Mouse (Mus musculus): ENCODE data around the gene Kiz. TPM values are rescaled to one million over a fixed set of nuclear protein-coding genes. Genes with fewer than 3 reads are reported as not detected.
A peak's percentile ranks its signal among the peaks of the same experiment; 100 is the strongest.

The Kiz gene
- polyA plus RNA-seq, 1 experiment from 2014 or later = 27.6 TPM

- Histone ChIP-seq H3K9me3 (replicated peaks) (no peaks in the 10 kb centered on the region), H3K4me3 (peak overlapping the region; percentile 24), H3K4me2 (replicated peaks) (peak overlapping the region; percentile 50), H3K27ac (peak overlapping the region; percentile 67), H3K27me3 (peaks cover 79% of the 10 kb centered on the region), H3K9ac (peak overlapping the region; percentile 49; the same call in 1 of the 2 replicates), H3K36me3 (no peaks in the 10 kb centered on the region), H3K4me1 (peaks cover 35% of the 10 kb centered on the region)
- ATAC-seq (ENCODE audit: low FRiP score) = 0 out of 2 replicates have a peak, but pooled peaks have one; percentile 25
- WGBS = 1% methylated on average over 20 of the region's 20 CpGs
These were observed 20.2 kb upstream of the Kiz start for GRCm38 (mm10) chr2:146835241-146835990.

GRCm38 (mm10) chr2:146836246-146836645 is 19.4 kb upstream of the Kiz start:
- Histone ChIP-seq H3K9me3 (replicated peaks) (no peaks in the 10 kb centered on the region), H3K27ac (peak overlapping the region; percentile 23; the same call in 1 of the 2 replicates), H3K4me1 (peaks cover 35% of the 10 kb centered on the region), H3K4me2 (replicated peaks) (peak overlapping the region; percentile 50), H3K36me3 (no peaks in the 10 kb centered on the region), H3K4me3 (peak overlapping the region; percentile 10), H3K9ac (no peak overlapping the region), H3K27me3 (peaks cover 82% of the 10 kb centered on the region)
- ATAC-seq (ENCODE audit: low FRiP score) = no peak
- WGBS = 1% methylated on average over 13 of the region's 13 CpGs

GRCm38 (mm10) chr2:146836871-146837550 is 18.7 kb upstream of the Kiz start:
- H3K36me3 ChIP-seq = no peaks in the 10 kb centered on the region
- no peak for ATAC-seq (ENCODE audit: low FRiP score)
- H3K27me3 ChIP-seq = peaks cover 87% of the 10 kb centered on the region
- 0 out of 2 replicates have a peak overlapping the region, but pooled peaks have one; percentile 2 for H3K4me3 ChIP-seq
- H3K4me2 ChIP-seq (replicated peaks) = peak overlapping the region; percentile 50
- 4% methylated on average over 17 of the region's 17 CpGs for WGBS
- no peak overlapping the region for H3K27ac ChIP-seq
- H3K4me1 ChIP-seq = peaks cover 35% of the 10 kb centered on the region
- no peaks in the 10 kb centered on the region for H3K9me3 ChIP-seq (replicated peaks)
- no peak overlapping the region for H3K9ac ChIP-seq

- ATAC-seq (ENCODE audit: low FRiP score) = no peak
- peak overlapping the region; percentile 50 for H3K4me2 ChIP-seq (replicated peaks)
- H3K27me3 ChIP-seq = peaks cover 87% of the 10 kb centered on the region
- no peaks in the 10 kb centered on the region for H3K36me3 ChIP-seq
- no peak overlapping the region for H3K9ac ChIP-seq
- H3K4me1 ChIP-seq = peaks cover 29% of the 10 kb centered on the region
- no peak overlapping the region for H3K27ac ChIP-seq
- H3K4me3 ChIP-seq = 0 out of 2 replicates have a peak overlapping the region, but pooled peaks have one; percentile 2
- no peaks in the 10 kb centered on the region for H3K9me3 ChIP-seq (replicated peaks)
- WGBS = 3% methylated on average over 1 of the region's 1 CpGs
These were observed 18.0 kb upstream of the Kiz start for GRCm38 (mm10) chr2:146837653-146838052.

GRCm38 (mm10) chr2:146838596-146839302 is 16.9 kb upstream of the Kiz start:
- no peaks in the 10 kb centered on the region for H3K36me3 ChIP-seq
- WGBS = 2% methylated on average over 30 of the region's 30 CpGs
- peak overlapping the region; percentile 32 for H3K4me2 ChIP-seq (replicated peaks)
- H3K4me3 ChIP-seq = peak overlapping the region; percentile 17
- H3K4me1 ChIP-seq = peaks cover 22% of the 10 kb centered on the region
- peaks cover 87% of the 10 kb centered on the region for H3K27me3 ChIP-seq
- no peak for ATAC-seq (ENCODE audit: low FRiP score)
- peak overlapping the region; percentile 64 for H3K27ac ChIP-seq
- H3K9me3 ChIP-seq (replicated peaks) = no peaks in the 10 kb centered on the region
- H3K9ac ChIP-seq = peak overlapping the region; percentile 49

GRCm38 (mm10) chr2:146839303-146840030 is 16.2 kb upstream of the Kiz start:
- Histone ChIP-seq H3K4me3 (peak overlapping the region; percentile 17), H3K4me1 (peaks cover 19% of the 10 kb centered on the region), H3K4me2 (replicated peaks) (peak overlapping the region; percentile 32), H3K9ac (0 out of 2 replicates have a peak overlapping the region, but pooled peaks have one; percentile 49), H3K27me3 (peaks cover 94% of the 10 kb centered on the region), H3K36me3 (no peaks in the 10 kb centered on the region), H3K9me3 (replicated peaks) (no peaks in the 10 kb centered on the region), H3K27ac (no peak overlapping the region)
- ATAC-seq (ENCODE audit: low FRiP score) = 0 out of 2 replicates have a peak, but pooled peaks have one; percentile 7
- 2% methylated on average over 36 of the region's 36 CpGs for WGBS

GRCm38 (mm10) chr2:146847863-146848262 is 7.8 kb upstream of the Kiz start:
- Histone ChIP-seq H3K9ac (no peak overlapping the region), H3K4me1 (no peaks in the 10 kb centered on the region), H3K27ac (no peak overlapping the region), H3K27me3 (peaks cover 48% of the 10 kb centered on the region), H3K36me3 (no peaks in the 10 kb centered on the region), H3K4me2 (replicated peaks) (no peak overlapping the region), H3K4me3 (no peak overlapping the region), H3K9me3 (replicated peaks) (no peaks in the 10 kb centered on the region)
- WGBS = 88% methylated on average over 2 of the region's 2 CpGs
- ATAC-seq (ENCODE audit: low FRiP score) = no peak

GRCm38 (mm10) chr2:146856120-146856519 is 456 bp downstream of the Kiz start:
- Histone ChIP-seq H3K4me3 (peak overlapping the region; percentile 87), H3K27me3 (peaks cover 3% of the 10 kb centered on the region; the same call in 1 of the 2 replicates), H3K4me1 (no peaks in the 10 kb centered on the region), H3K27ac (peak overlapping the region; percentile 77), H3K9ac (peak overlapping the region; percentile 84), H3K36me3 (no peaks in the 10 kb centered on the region), H3K4me2 (replicated peaks) (peak overlapping the region; percentile 66), H3K9me3 (replicated peaks) (no peaks in the 10 kb centered on the region)
- peak; percentile 71 for ATAC-seq (ENCODE audit: low FRiP score)
- WGBS = 7% methylated on average over 11 of the region's 11 CpGs

DNA sequence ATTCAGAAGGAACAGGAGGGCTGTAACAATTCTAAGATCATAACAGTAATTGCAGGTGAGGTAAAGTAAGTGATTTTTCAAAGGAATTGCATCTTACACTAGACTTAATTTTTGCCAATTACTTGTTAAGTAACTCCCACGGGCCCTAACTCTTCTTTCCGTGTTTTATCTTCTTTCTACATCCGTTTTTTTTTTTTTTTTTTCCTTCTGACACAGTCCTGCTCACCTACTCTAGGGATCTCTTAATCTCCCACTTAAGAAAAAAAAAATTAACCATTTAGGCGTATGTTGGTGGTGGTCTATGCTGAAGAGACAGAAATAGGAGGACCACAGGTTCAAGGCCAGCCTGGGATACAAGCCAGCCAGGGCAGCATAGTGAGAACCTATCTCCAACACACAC is 1.2 kb downstream of the Kiz start:
- Histone ChIP-seq H3K4me3 (no peak overlapping the region), H3K9ac (no peak overlapping the region), H3K27me3 (no peaks in the 10 kb centered on the region; the same call in 1 of the 2 replicates), H3K27ac (no peak overlapping the region), H3K4me1 (no peaks in the 10 kb centered on the region), H3K4me2 (replicated peaks) (peak overlapping the region; percentile 66; the same call in 1 of the 2 replicates), H3K9me3 (replicated peaks) (no peaks in the 10 kb centered on the region), H3K36me3 (0 out of 2 replicates have a peak, but pooled peaks cover 2% of the 10 kb centered on the region)
- 88% methylated on average over 4 of the region's 4 CpGs for whole genome bisulfite sequencing
- no peak for ATAC-seq (ENCODE audit: low FRiP score)

DNA sequence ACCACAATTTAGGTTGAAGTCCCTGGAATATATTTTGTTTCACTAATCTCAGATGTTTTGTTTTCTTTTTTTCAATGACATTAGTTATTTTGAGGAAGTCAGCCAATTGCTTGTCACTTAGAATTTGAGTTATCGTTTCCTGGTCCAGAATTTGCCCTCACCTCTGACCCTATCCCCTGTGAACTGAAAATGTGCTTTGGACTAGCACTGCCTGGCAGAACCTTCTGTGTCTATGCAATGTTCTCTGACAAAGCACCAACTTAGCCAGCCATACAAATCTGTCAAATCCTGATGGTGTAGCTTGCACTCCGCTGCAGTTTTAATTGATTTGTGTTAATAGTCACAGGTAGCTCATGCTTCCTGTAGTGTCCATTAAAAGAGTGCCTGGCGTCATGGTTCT is 10.1 kb downstream of the Kiz start:
- Histone ChIP-seq H3K4me3 (no peak overlapping the region), H3K9me3 (replicated peaks) (no peaks in the 10 kb centered on the region), H3K36me3 (peaks cover 5% of the 10 kb centered on the region; the same call in 1 of the 2 replicates), H3K27me3 (no peaks in the 10 kb centered on the region), H3K9ac (no peak overlapping the region), H3K4me1 (no peaks in the 10 kb centered on the region), H3K4me2 (replicated peaks) (no peak overlapping the region), H3K27ac (no peak overlapping the region)
- 81% methylated on average over 3 of the region's 3 CpGs for WGBS
- no peak for ATAC-seq (ENCODE audit: low FRiP score)

Measured in hindbrain, embryonic 12.5 days (tissue).